Mouse (Mus musculus): ENCODE measurements around the gene Prss53.

- TF ChIP-seq CTCF (IDR thresholded peaks at IDR 0.05; ENCODE audit: low read depth) (no peak), EP300 (IDR thresholded peaks at IDR 0.05; ENCODE audit: low read depth) (no peak)
Measured at GRCm38 (mm10) chr7:127912938-127913337, 22.2 kb upstream of the Prss53 start.

All from heart, postnatal 0 days (tissue).